Mouse (Mus musculus): ENCODE data around the gene Nfia.

- TF ChIP-seq CTCF (IDR thresholded peaks at IDR 0.05; ENCODE audit: control insufficient read depth, insufficient read depth, insufficient replicate concordance, low read depth, low read length) (no peak), POLR2A (IDR thresholded peaks at IDR 0.05; ENCODE audit: control insufficient read depth, low read depth, low read length) (no peak)
Measured at GRCm38 (mm10) chr4:97866463-97866862, 93.9 kb downstream of the Nfia start.
